Comparison of ENCODE assay signal across 9 mouse cellular contexts in the genomic region with DNA sequence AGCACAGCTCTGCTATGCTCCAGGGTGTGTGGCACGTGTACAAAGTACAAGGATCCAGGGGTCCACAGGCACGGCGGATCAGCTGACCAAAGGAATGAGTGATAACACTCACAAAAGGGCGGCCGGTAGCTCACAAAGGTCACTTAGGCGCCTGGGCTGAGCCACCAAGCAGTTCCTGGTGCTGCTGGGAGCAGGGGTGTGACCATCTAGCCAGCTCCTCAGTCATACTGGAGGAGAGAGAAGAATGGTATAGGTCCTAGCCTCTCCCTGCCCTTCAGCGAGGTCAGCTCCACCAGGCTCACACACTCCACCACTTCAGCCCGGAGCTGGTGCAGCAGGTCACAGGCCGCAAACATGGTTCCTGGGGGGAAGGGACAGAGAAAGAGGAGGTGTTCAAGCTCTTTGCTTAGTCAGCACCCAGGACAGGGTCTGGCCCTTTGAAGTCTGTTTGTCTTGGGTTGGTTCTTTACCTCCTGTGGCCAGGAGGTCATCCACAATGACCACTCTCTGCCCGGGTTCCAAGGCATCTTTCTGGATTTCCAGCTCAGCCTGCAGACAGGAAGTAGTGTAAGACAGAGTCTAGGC. TPM values are rescaled to one million over a fixed set of nuclear protein-coding genes. Genes with fewer than 3 reads are reported as not detected.
DNase-seq lines count a peak whose midpoint lies in the region; ATAC-seq and TF ChIP-seq lines count a peak whose summit lies in the region.
"Had no signal": no experiment of that assay in that cellular context is flagged by ENCODE, and none has a peak within 500 bp of the region (broad histone marks: within the 10 kb centered on the region; RNA-seq: fewer than 3 reads in every experiment).

No protein-coding gene starts in this region.

- peaks cover 56% of the 10 kb centered on the region for H3K36me3 ChIP-seq in forebrain, embryonic 10.5 days (replicated peaks)
- peaks cover 36% of the 10 kb centered on the region for H3K36me3 ChIP-seq in forebrain, embryonic 14.5 days (ENCODE audit: control insufficient read depth, insufficient read depth, low read length)
- peaks cover 52% of the 10 kb centered on the region for H3K36me3 ChIP-seq in C2C12 (ENCODE audit: control insufficient read depth, insufficient read depth)
- peaks cover 11% of the 10 kb centered on the region; the same call in 1 of the 2 replicates for H3K36me3 ChIP-seq in hindbrain, embryonic 14.5 days (replicated peaks; ENCODE audit: control insufficient read depth, insufficient read depth)
- peaks cover 53% of the 10 kb centered on the region for H3K36me3 ChIP-seq in liver, embryonic 13.5 days

- H3K27ac ChIP-seq in forebrain, embryonic 10.5 days: 0 out of 2 replicates have a peak overlapping the region, but pooled peaks have one; percentile 3
- H3K27ac ChIP-seq in forebrain, embryonic 14.5 days (ENCODE audit: low read depth, low read length): no peak overlapping the region
- H3K27ac ChIP-seq in hindbrain, embryonic 14.5 days: no peak overlapping the region
- peak overlapping the region; percentile 88 for H3K27ac ChIP-seq in liver, embryonic 13.5 days

- H3K9ac ChIP-seq in forebrain, embryonic 14.5 days (ENCODE audit: low read length): no peak overlapping the region
- no peak overlapping the region for H3K9ac ChIP-seq in hindbrain, embryonic 14.5 days
- H3K9ac ChIP-seq in liver, embryonic 13.5 days: peak overlapping the region; percentile 85

- H3K4me1 ChIP-seq in forebrain, embryonic 10.5 days: peaks cover 87% of the 10 kb centered on the region
- H3K4me1 ChIP-seq in forebrain, embryonic 14.5 days (ENCODE audit: control insufficient read depth, insufficient read depth, low read length): peaks cover 15% of the 10 kb centered on the region
- H3K4me1 ChIP-seq in hindbrain, embryonic 14.5 days (replicated peaks; ENCODE audit: control insufficient read depth, insufficient read depth, low read length): peaks cover 22% of the 10 kb centered on the region
- peaks cover 77% of the 10 kb centered on the region for H3K4me1 ChIP-seq in liver, embryonic 13.5 days (replicated peaks)

- WGBS in forebrain, embryonic 10.5 days: 66% methylated on average over 10 of the region's 10 CpGs
- WGBS in forebrain, embryonic 14.5 days: 63% methylated on average over 10 of the region's 10 CpGs
- 48% methylated on average over 10 of the region's 10 CpGs for WGBS in hindbrain, embryonic 14.5 days
- WGBS in liver, embryonic 13.5 days (ENCODE audit: insufficient replicate concordance): 26% methylated on average over 10 of the region's 10 CpGs

- no peak overlapping the region for H3K4me2 ChIP-seq in forebrain, embryonic 14.5 days (ENCODE audit: low read length)
- peak overlapping the region; percentile 75; the same call in 1 of the 2 replicates for H3K4me2 ChIP-seq in hindbrain, embryonic 14.5 days (replicated peaks)
- peak overlapping the region; percentile 94 for H3K4me2 ChIP-seq in liver, embryonic 13.5 days

- H3K4me3 ChIP-seq in forebrain, embryonic 10.5 days: peak overlapping the region; percentile 77
- H3K4me3 ChIP-seq in forebrain, embryonic 14.5 days (ENCODE audit: low read depth, low read length): no peak overlapping the region
- H3K4me3 ChIP-seq in C2C12 (ENCODE audit: insufficient read depth, poor library complexity, severe bottlenecking): peak overlapping the region; percentile 7
- no peak overlapping the region for H3K4me3 ChIP-seq in hindbrain, embryonic 14.5 days (replicated peaks; ENCODE audit: low read length)
- H3K4me3 ChIP-seq in liver, embryonic 13.5 days (replicated peaks): peak overlapping the region; percentile 74

- ATAC-seq in forebrain, embryonic 14.5 days: no peak
- ATAC-seq in hindbrain, embryonic 14.5 days (ENCODE audit: low FRiP score): no peak
- peak; percentile 16 for ATAC-seq in liver, embryonic 13.5 days (ENCODE audit: low read depth)

- no peak overlapping the region for H3ac ChIP-seq in C2C12 (ENCODE audit: control insufficient read depth, insufficient read length, low read depth)

- no peak for DNase-seq in forebrain, embryonic 10.5 days (ENCODE audit: extremely low spot score, low spot score)
- DNase-seq in forebrain, embryonic 14.5 days (ENCODE audit: low spot score): no peak
- no peak for DNase-seq in hindbrain, embryonic 14.5 days (ENCODE audit: low spot score)
- DNase-seq in liver, embryonic 13.5 days: no peak
- no peak for DNase-seq in testis, postnatal 14 days (ENCODE audit: low spot score)
- DNase-seq in gastrocnemius, postnatal 4 days (ENCODE audit: low spot score in 2 of 2): no peak
- no peak for DNase-seq in layer of hippocampus, adult 8-10 months (ENCODE audit: low spot score in 2 of 2)
- DNase-seq: cerebellum, adult 18-20 months had no signal

- peaks cover 7% of the 10 kb centered on the region; the same call in 1 of the 2 replicates for H3K9me3 ChIP-seq in forebrain, embryonic 10.5 days
- H3K9me3 ChIP-seq in forebrain, embryonic 14.5 days (replicated peaks; ENCODE audit: control insufficient read depth, low read length): no peaks in the 10 kb centered on the region
- H3K9me3 ChIP-seq in hindbrain, embryonic 14.5 days (ENCODE audit: control insufficient read depth, low read length): no peaks in the 10 kb centered on the region
- no peaks in the 10 kb centered on the region for H3K9me3 ChIP-seq in liver, embryonic 13.5 days (replicated peaks)

- peaks cover 59% of the 10 kb centered on the region for H3K79me2 ChIP-seq in C2C12 (ENCODE audit: control insufficient read depth, insufficient read depth)

- peaks cover 28% of the 10 kb centered on the region for H3K79me3 ChIP-seq in C2C12 (ENCODE audit: low read depth)

- TF ChIP-seq CTCF in C2C12 (IDR thresholded peaks at IDR 0.05; ENCODE audit: control insufficient read depth, insufficient read depth, insufficient read length): no peak

- no peaks in the 10 kb centered on the region for H3K27me3 ChIP-seq in forebrain, embryonic 10.5 days (ENCODE audit: poor library complexity, severe bottlenecking)
- H3K27me3 ChIP-seq in forebrain, embryonic 14.5 days (replicated peaks; ENCODE audit: control insufficient read depth, insufficient read depth, low read length): no peaks in the 10 kb centered on the region
- no peaks in the 10 kb centered on the region for H3K27me3 ChIP-seq in C2C12 (ENCODE audit: control insufficient read depth, insufficient read depth, insufficient read length)
- no peaks in the 10 kb centered on the region for H3K27me3 ChIP-seq in hindbrain, embryonic 14.5 days (ENCODE audit: control insufficient read depth, insufficient read depth, low read length)
- no peaks in the 10 kb centered on the region for H3K27me3 ChIP-seq in liver, embryonic 13.5 days

TF ChIP-seq in C2C12, 6 proteins besides CTCF, POLR2A, EP300 and RAD21 (continues in another document):
- TF ChIP-seq USF1 (IDR thresholded peaks at IDR 0.05; ENCODE audit: low read depth) (no peak), MAX (IDR thresholded peaks at IDR 0.05) (no peak), CEBPB (IDR thresholded peaks at IDR 0.05; ENCODE audit: low read depth) (no peak)

RNA-seq across cellular contexts. Expression of gene Aprt, which starts 1.9 kb away (rescaled TPM):
- polyA plus RNA-seq in forebrain, embryonic 10.5 days (2016; fragmentation: Nextera tagmentation; extraction: Ambion mirVana): 313 and 321 TPM in 2 replicates
- 200 and 247 TPM in 2 replicates for polyA plus RNA-seq in forebrain, embryonic 14.5 days (2014; fragmentation: Nextera tagmentation; extraction: Ambion mirVana)
- 615 TPM for polyA plus RNA-seq in C2C12 (2012; fragmentation: generic; extraction: Trizol)
- polyA plus RNA-seq in hindbrain, embryonic 14.5 days (2014; fragmentation: Nextera tagmentation; extraction: Ambion mirVana): 183 and 187 TPM in 2 replicates
- polyA plus RNA-seq in liver, embryonic 13.5 days (2015; fragmentation: Nextera tagmentation; extraction: Ambion mirVana): 198 and 218 TPM in 2 replicates
- 10 to 100 TPM; 37.0 to 40.0 TPM for total RNA-seq in gastrocnemius, postnatal 4 days (2021)
- total RNA-seq in layer of hippocampus, adult 8-10 months (2022): 10 to 100 TPM; 56.8 to 69.3 (median 60.2) TPM

RNA-seq across cellular contexts. Expression of gene Cdt1, which starts 6.9 kb away (rescaled TPM):
- 73.2 and 79.8 TPM in 2 replicates for polyA plus RNA-seq in forebrain, embryonic 10.5 days (2016; fragmentation: Nextera tagmentation; extraction: Ambion mirVana)
- polyA plus RNA-seq in forebrain, embryonic 14.5 days (2014; fragmentation: Nextera tagmentation; extraction: Ambion mirVana): 12.8 and 13.4 TPM in 2 replicates
- 79.5 TPM for polyA plus RNA-seq in C2C12 (2012; fragmentation: generic; extraction: Trizol)
- polyA plus RNA-seq in hindbrain, embryonic 14.5 days (2014; fragmentation: Nextera tagmentation; extraction: Ambion mirVana): 6.2 and 8.1 TPM in 2 replicates
- 60.6 and 64.3 TPM in 2 replicates for polyA plus RNA-seq in liver, embryonic 13.5 days (2015; fragmentation: Nextera tagmentation; extraction: Ambion mirVana)
- total RNA-seq in gastrocnemius, postnatal 4 days (2021): 10 to 100 TPM; 14.7 to 17.1 TPM
- total RNA-seq in layer of hippocampus, adult 8-10 months (2022): 1 to 10 TPM; 1.4 to 2.4 (median 1.7) TPM

RNA-seq across cellular contexts. Expression of gene Piezo1, which starts 23.6 kb away (rescaled TPM):
- polyA plus RNA-seq in forebrain, embryonic 10.5 days (2016; fragmentation: Nextera tagmentation; extraction: Ambion mirVana): 6.1 and 8.8 TPM in 2 replicates
- polyA plus RNA-seq in forebrain, embryonic 14.5 days (2014; fragmentation: Nextera tagmentation; extraction: Ambion mirVana): 1.2 and 1.6 TPM in 2 replicates
- 107 TPM for polyA plus RNA-seq in C2C12 (2012; fragmentation: generic; extraction: Trizol)
- polyA plus RNA-seq in hindbrain, embryonic 14.5 days (2014; fragmentation: Nextera tagmentation; extraction: Ambion mirVana): 3.1 and 3.7 TPM in 2 replicates
- 13.9 and 14.2 TPM in 2 replicates for polyA plus RNA-seq in liver, embryonic 13.5 days (2015; fragmentation: Nextera tagmentation; extraction: Ambion mirVana)
- 10 to 100 TPM; 51.5 to 54.6 TPM for total RNA-seq in gastrocnemius, postnatal 4 days (2021)
- total RNA-seq in layer of hippocampus, adult 8-10 months (2022): 1 to 10 TPM; 4.6 to 7.0 (median 4.9) TPM

RNA-seq across cellular contexts. Expression of gene Galns, which starts 36.5 kb away (rescaled TPM):
- 4.6 and 5.5 TPM in 2 replicates for polyA plus RNA-seq in forebrain, embryonic 10.5 days (2016; fragmentation: Nextera tagmentation; extraction: Ambion mirVana)
- 3.5 and 4.3 TPM in 2 replicates for polyA plus RNA-seq in forebrain, embryonic 14.5 days (2014; fragmentation: Nextera tagmentation; extraction: Ambion mirVana)
- 9.8 TPM for polyA plus RNA-seq in C2C12 (2012; fragmentation: generic; extraction: Trizol)
- polyA plus RNA-seq in hindbrain, embryonic 14.5 days (2014; fragmentation: Nextera tagmentation; extraction: Ambion mirVana): 5.8 and 6.0 TPM in 2 replicates
- 4.0 and 4.4 TPM in 2 replicates for polyA plus RNA-seq in liver, embryonic 13.5 days (2015; fragmentation: Nextera tagmentation; extraction: Ambion mirVana)
- 10 to 100 TPM in 1 of 2 experiments, 1 to 10 TPM in 1; 9.7 to 10.3 TPM for total RNA-seq in gastrocnemius, postnatal 4 days (2021)
- 10 to 100 TPM in 2 of 4 experiments, 1 to 10 TPM in 2; 8.0 to 16.5 (median 11.9) TPM for total RNA-seq in layer of hippocampus, adult 8-10 months (2022)

RNA-seq across cellular contexts. Expression of gene Trappc2l, which starts 36.7 kb away (rescaled TPM):
- 41.0 and 44.1 TPM in 2 replicates for polyA plus RNA-seq in forebrain, embryonic 10.5 days (2016; fragmentation: Nextera tagmentation; extraction: Ambion mirVana)
- polyA plus RNA-seq in forebrain, embryonic 14.5 days (2014; fragmentation: Nextera tagmentation; extraction: Ambion mirVana): 111 and 150 TPM in 2 replicates
- polyA plus RNA-seq in C2C12 (2012; fragmentation: generic; extraction: Trizol): 70.2 TPM
- 118 and 130 TPM in 2 replicates for polyA plus RNA-seq in hindbrain, embryonic 14.5 days (2014; fragmentation: Nextera tagmentation; extraction: Ambion mirVana)
- polyA plus RNA-seq in liver, embryonic 13.5 days (2015; fragmentation: Nextera tagmentation; extraction: Ambion mirVana): 23.2 and 26.7 TPM in 2 replicates
- total RNA-seq in gastrocnemius, postnatal 4 days (2021): 10 to 100 TPM; 45.6 to 49.6 TPM
- 10 to 100 TPM; 72.6 to 90.6 (median 75.3) TPM for total RNA-seq in layer of hippocampus, adult 8-10 months (2022)

Comparison
In these comparisons a context has a peak if more than half of its experiments do, and no peak if none do; other contexts are left out.
1. H3K27ac ChIP-seq: peak in forebrain, embryonic 10.5 days (single experiment) and liver, embryonic 13.5 days (single experiment); none in forebrain, embryonic 14.5 days (single experiment) and hindbrain, embryonic 14.5 days (single experiment).
2. H3K4me3 ChIP-seq: peak in forebrain, embryonic 10.5 days (single experiment), C2C12 (single experiment) and liver, embryonic 13.5 days (single experiment); none in forebrain, embryonic 14.5 days (single experiment) and hindbrain, embryonic 14.5 days (single experiment).